Mouse (Mus musculus) stomach, postnatal 0 days (tissue): ENCODE data around the gene Stum.

Experiments used
- CTCF ChIP-seq: IDR thresholded peaks from 2 replicates; pipeline ENCODE4 v1.5.1; 2016; ENCODE audit warnings: antibody characterized with exemption, low read depth, mild to moderate bottlenecking, moderate library complexity
- EP300 ChIP-seq: optimal IDR thresholded peaks from 2 replicates; pipeline ENCODE3; 2016; ENCODE audit warnings: antibody characterized with exemption

DNA sequence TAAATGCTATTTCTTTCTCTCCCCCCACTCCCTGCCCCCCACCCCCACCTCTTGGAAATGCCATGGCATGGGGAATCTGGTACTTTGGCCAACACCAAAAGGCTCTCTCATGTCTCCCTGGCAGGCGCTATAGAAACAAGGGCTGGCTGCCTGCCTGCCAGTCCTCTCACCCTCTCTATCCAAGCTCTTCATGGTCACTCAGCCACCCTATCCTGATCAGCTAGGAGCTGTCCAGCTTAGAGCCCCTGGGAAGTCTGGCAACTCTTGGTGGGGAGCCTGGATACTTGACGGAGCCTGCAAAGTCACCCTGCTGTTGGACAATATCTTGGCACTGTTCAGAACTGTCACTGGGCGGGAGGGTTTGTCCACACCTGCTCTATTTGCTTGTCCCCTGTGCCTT lies 24.6 kb downstream of the Stum start:
- TF ChIP-seq EP300, result no peak
- no peak for TF ChIP-seq CTCF
